Comparison of ENCODE assay signal across 13 mouse cellular contexts in genomic region chr13:43250106-43250505, GRCm38 (mm10). TPM values are rescaled to one million over a fixed set of nuclear protein-coding genes. Genes with fewer than 3 reads are reported as not detected.
DNase-seq lines count a peak whose midpoint lies in the region; ATAC-seq and TF ChIP-seq lines count a peak whose summit lies in the region.
"Had no signal": no experiment of that assay in that cellular context is flagged by ENCODE, and none has a peak within 500 bp of the region (broad histone marks: within the 10 kb centered on the region; RNA-seq: fewer than 3 reads in every experiment).

No protein-coding gene starts in this region.

- no peak overlapping the region for H3K9ac ChIP-seq in liver, embryonic 13.5 days
- H3K9ac ChIP-seq: heart, embryonic 15.5 days had no signal

- H3K27ac ChIP-seq in liver, embryonic 13.5 days, result peak overlapping the region; percentile 57
- H3K27ac ChIP-seq: heart, embryonic 15.5 days had no signal

- H3K36me3 ChIP-seq in G1E (replicated peaks), result no peaks in the 10 kb centered on the region
- H3K36me3 ChIP-seq in liver, embryonic 13.5 days, result no peaks in the 10 kb centered on the region
- H3K36me3 ChIP-seq: embryonic facial prominence, embryonic 10.5 days; heart, embryonic 15.5 days had no signal

- TF ChIP-seq CTCF in G1E (IDR thresholded peaks at IDR 0.05; ENCODE audit: low read depth, low read length), result no peak
- TF ChIP-seq CTCF in lung, adult 2 months (IDR thresholded peaks at IDR 0.05; ENCODE audit: insufficient read depth, low read length), result no peak

- peak overlapping the region; percentile 65; the same call in 1 of the 2 replicates for H3K4me3 ChIP-seq in G1E (ENCODE audit: low read depth, low read length)
- H3K4me3 ChIP-seq in liver, embryonic 13.5 days (replicated peaks), result no peak overlapping the region
- no peak overlapping the region for H3K4me3 ChIP-seq in lung, adult 2 months (replicated peaks; ENCODE audit: extremely low read depth, low read depth, low read length)
- H3K4me3 ChIP-seq: embryonic facial prominence, embryonic 10.5 days; heart, embryonic 15.5 days; hindbrain, embryonic 13.5 days had no signal

- TF ChIP-seq POLR2A in lung, adult 2 months (IDR thresholded peaks at IDR 0.05; ENCODE audit: borderline replicate concordance, extremely low read depth, low read depth, low read length), result no peak

- H3K27me3 ChIP-seq in G1E (ENCODE audit: insufficient read depth, low read length), result peaks cover 45% of the 10 kb centered on the region
- H3K27me3 ChIP-seq in liver, embryonic 13.5 days, result peaks cover 7% of the 10 kb centered on the region
- H3K27me3 ChIP-seq: heart, embryonic 15.5 days; hindbrain, embryonic 13.5 days had no signal

- DNase-seq in spleen, postnatal 36 days (ENCODE audit: low spot score in 2 of 2), result peak; percentile 29 to 39
- DNase-seq in spleen, adult 18-20 months, result no peak
- no peak for DNase-seq in G1E (ENCODE audit: low spot score)
- DNase-seq in liver, embryonic 13.5 days, result no peak
- peak; percentile 42 for DNase-seq in thymus, postnatal 4 days
- no peak for DNase-seq in lung, adult 2 months
- DNase-seq: cerebellum, adult 9-11 months; kidney, adult 2 months; right cerebral cortex, postnatal 25 days had no signal

- WGBS in liver, embryonic 13.5 days (ENCODE audit: insufficient replicate concordance), result 31% methylated on average over 9 of the region's 9 CpGs
- 71% methylated on average over 9 of the region's 9 CpGs for WGBS in lung, adult 2 months

- ATAC-seq in G1E (ENCODE audit: extremely low read depth, insufficient number of reproducible peaks, low FRiP score, poor library complexity, severe bottlenecking), result no peak
- ATAC-seq in liver, embryonic 13.5 days (ENCODE audit: low read depth), result no peak
- ATAC-seq in megakaryocyte progenitor cell, adult 5-6 weeks (replicated peaks; ENCODE audit: poor library complexity), result no peak

- no peaks in the 10 kb centered on the region for H3K9me3 ChIP-seq in G1E (replicated peaks)
- no peaks in the 10 kb centered on the region for H3K9me3 ChIP-seq in liver, embryonic 13.5 days (replicated peaks)
- H3K9me3 ChIP-seq: embryonic facial prominence, embryonic 10.5 days; heart, embryonic 15.5 days; hindbrain, embryonic 13.5 days had no signal

- H3K4me2 ChIP-seq in liver, embryonic 13.5 days, result peak overlapping the region; percentile 17; the same call in 1 of the 2 replicates
- H3K4me2 ChIP-seq: heart, embryonic 15.5 days; hindbrain, embryonic 13.5 days had no signal

- peaks cover 69% of the 10 kb centered on the region for H3K4me1 ChIP-seq in G1E (ENCODE audit: insufficient read depth, low read depth, low read length)
- peaks cover 53% of the 10 kb centered on the region for H3K4me1 ChIP-seq in liver, embryonic 13.5 days (replicated peaks)
- peaks cover 2% of the 10 kb centered on the region; the same call in 1 of the 2 replicates for H3K4me1 ChIP-seq in lung, adult 2 months (ENCODE audit: control insufficient read depth, insufficient read depth, low read length)

RNA-seq across cellular contexts. Expression of gene Gfod1, which starts 53.9 kb away (rescaled TPM):
- 0.73 and 1.1 TPM in 2 replicates for total RNA-seq in G1E (2014; fragmentation: Nextera tagmentation)
- total RNA-seq in G1E (2017), result 0.35 and 0.49 TPM in 2 replicates
- 0.19 and 0.22 TPM in 2 replicates for polyA plus RNA-seq in G1E (2012)
- 0.15 TPM in 2 replicates for polyA plus RNA-seq in liver, embryonic 13.5 days (2015; fragmentation: Nextera tagmentation; extraction: Ambion mirVana)
- 10.9 and 16.6 TPM in 2 replicates for total RNA-seq in megakaryocyte progenitor cell, adult 5-6 weeks (2015)
- total RNA-seq in megakaryocyte progenitor cell, adult 5-6 weeks (2017), result 6.1 and 10.3 TPM in 2 replicates
- polyA plus RNA-seq in lung, adult 2 months (2012; rRNA removed), result 11.7 and 12.9 TPM in 2 replicates

Comparison
In these comparisons a context has a peak if more than half of its experiments do, and no peak if none do; other contexts are left out.
1. DNase-seq: peak in spleen, postnatal 36 days (2 of 2) and thymus, postnatal 4 days (single experiment); none in spleen, adult 18-20 months (0 of 2), G1E (single experiment), liver, embryonic 13.5 days (single experiment) and lung, adult 2 months (single experiment).
2. RNA of gene Gfod1, which starts 53.9 kb away (polyA plus RNA-seq): 11.7 to 12.9 TPM in lung, adult 2 months; 0.19 to 0.22 TPM in G1E and 0.15 TPM in liver, embryonic 13.5 days; every median in the first group is over 10 times any median in the second.